Mouse (Mus musculus): Measurements from ENCODE around the gene Atf7ip. TPM values are rescaled to one million over a fixed set of nuclear protein-coding genes. Genes with fewer than 3 reads are reported as not detected.

The Atf7ip gene
- polyA plus RNA-seq, 1 experiment from 2014 or later, result 47.0 TPM

DNA sequence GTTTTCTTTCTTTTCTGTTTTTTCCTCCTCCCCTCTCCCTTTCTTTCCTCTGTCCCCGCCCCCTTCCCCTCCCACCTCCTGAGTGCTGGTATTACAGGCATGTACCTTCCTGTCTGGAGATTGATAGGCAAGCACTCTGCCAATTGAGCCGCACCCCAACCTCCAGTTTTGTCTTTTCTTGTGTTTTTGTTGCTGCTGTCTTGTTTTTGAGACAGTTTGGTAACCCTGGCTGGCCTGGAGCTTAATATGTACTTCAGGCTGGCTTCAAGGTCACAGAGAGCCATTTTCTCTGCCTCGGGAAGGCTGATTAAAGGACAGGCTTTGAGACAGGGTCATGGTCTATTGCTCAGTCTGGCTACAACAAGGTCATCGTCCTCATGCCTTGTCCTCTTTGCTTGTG, 18.8 kb downstream of the Atf7ip start:
- Histone ChIP-seq H3K36me3 (ENCODE audit: control insufficient read depth, insufficient read depth, low read length) (peaks cover 21% of the 10 kb centered on the region), H3K9ac (ENCODE audit: low read length) (no peak overlapping the region), H3K9me3 (ENCODE audit: control insufficient read depth, low read length) (0 out of 2 replicates have a peak, but pooled peaks cover 3% of the 10 kb centered on the region), H3K27ac (replicated peaks in 1 of 2; ENCODE audit: control insufficient read depth in 1 of 2, insufficient read depth in 1 of 2, low read depth in 2 of 2, low read length in 2 of 2) (peak overlapping the region; percentile 65 to 81), H3K4me3 (ENCODE audit: control insufficient read depth in 1 of 2, insufficient read depth in 1 of 2, low read depth in 1 of 2, low read length in 2 of 2) (no peak overlapping the region), H3K27me3 (ENCODE audit: control insufficient read depth, insufficient read depth, low read length) (no peaks in the 10 kb centered on the region), H3K4me1 (ENCODE audit: control insufficient read depth in 2 of 2, insufficient read depth in 2 of 2, low read length in 2 of 2) (peaks cover 9 to 28% of the 10 kb centered on the region in 2 experiments), H3K4me2 (ENCODE audit: low read length) (no peak overlapping the region)
- no peak for ATAC-seq (ENCODE audit: insufficient number of reproducible peaks, insufficient read depth, low FRiP score, low read depth)
- 58% methylated on average over 4 of the region's 4 CpGs for WGBS

DNA sequence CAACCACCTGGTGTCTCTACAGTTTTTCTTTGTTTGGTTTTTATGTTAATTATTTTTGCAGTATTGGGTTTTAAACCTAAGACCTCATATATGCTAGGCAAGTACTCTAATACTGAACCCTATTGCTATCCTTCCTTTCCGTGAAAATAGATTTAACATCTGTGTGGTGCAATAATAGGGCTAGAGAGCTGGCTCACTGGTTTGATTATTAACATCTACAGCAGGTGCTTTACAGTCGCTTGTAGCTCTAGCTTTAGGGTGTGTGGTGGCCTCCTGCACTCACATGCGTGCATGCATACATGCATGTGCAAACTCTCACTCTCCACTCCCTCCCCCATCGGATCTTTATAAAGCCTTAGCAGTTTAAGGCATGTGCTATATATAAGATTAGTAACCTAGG, 19.6 kb downstream of the Atf7ip start:
- peaks cover 9 to 31% of the 10 kb centered on the region in 2 experiments for H3K4me1 ChIP-seq (ENCODE audit: control insufficient read depth in 2 of 2, insufficient read depth in 2 of 2, low read length in 2 of 2)
- WGBS, result 94% methylated on average over 4 of the region's 4 CpGs
- no peak for ATAC-seq (ENCODE audit: insufficient number of reproducible peaks, insufficient read depth, low FRiP score, low read depth)
- no peaks in the 10 kb centered on the region for H3K27me3 ChIP-seq (ENCODE audit: control insufficient read depth, insufficient read depth, low read length)
- no peak overlapping the region for H3K9ac ChIP-seq (ENCODE audit: low read length)
- no peak overlapping the region for H3K4me2 ChIP-seq (ENCODE audit: low read length)
- H3K27ac ChIP-seq (replicated peaks in 1 of 2; ENCODE audit: control insufficient read depth in 1 of 2, insufficient read depth in 1 of 2, low read depth in 2 of 2, low read length in 2 of 2), result no peak overlapping the region
- H3K36me3 ChIP-seq (ENCODE audit: control insufficient read depth, insufficient read depth, low read length), result peaks cover 21% of the 10 kb centered on the region
- H3K9me3 ChIP-seq (ENCODE audit: control insufficient read depth, low read length), result 0 out of 2 replicates have a peak, but pooled peaks cover 3% of the 10 kb centered on the region
- H3K4me3 ChIP-seq (ENCODE audit: control insufficient read depth in 1 of 2, insufficient read depth in 1 of 2, low read depth in 1 of 2, low read length in 2 of 2), result no peak overlapping the region

DNA sequence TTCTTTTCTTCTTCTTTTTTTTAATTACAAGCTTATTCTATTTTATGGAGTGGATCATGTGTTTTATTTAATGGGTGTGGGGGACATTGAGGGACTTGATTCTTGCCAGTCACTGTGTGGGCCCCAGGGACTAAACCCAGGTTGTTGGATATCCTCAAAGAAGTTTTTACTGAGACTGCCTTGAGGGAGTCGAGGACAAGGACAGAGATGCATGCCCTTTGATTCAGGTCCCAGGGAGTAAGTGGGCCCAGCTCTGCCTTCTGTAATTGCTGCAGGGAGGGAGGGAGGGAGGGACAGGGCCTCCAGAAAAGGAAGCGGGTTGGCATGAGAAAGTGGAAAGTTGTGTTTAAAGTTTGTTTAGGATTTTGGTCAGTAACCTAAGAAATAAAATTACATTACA, 23.2 kb downstream of the Atf7ip start:
- 0 out of 2 replicates have a peak, but pooled peaks cover 3% of the 10 kb centered on the region for H3K9me3 ChIP-seq (ENCODE audit: control insufficient read depth, low read length)
- H3K4me2 ChIP-seq (ENCODE audit: low read length), result no peak overlapping the region
- peaks cover 12% of the 10 kb centered on the region for H3K36me3 ChIP-seq (ENCODE audit: control insufficient read depth, insufficient read depth, low read length)
- no peaks in the 10 kb centered on the region for H3K27me3 ChIP-seq (ENCODE audit: control insufficient read depth, insufficient read depth, low read length)
- ATAC-seq (ENCODE audit: insufficient number of reproducible peaks, insufficient read depth, low FRiP score, low read depth), result no peak
- no peak overlapping the region for H3K4me3 ChIP-seq (ENCODE audit: control insufficient read depth in 1 of 2, insufficient read depth in 1 of 2, low read depth in 1 of 2, low read length in 2 of 2)
- H3K27ac ChIP-seq (replicated peaks in 1 of 2; ENCODE audit: control insufficient read depth in 1 of 2, insufficient read depth in 1 of 2, low read depth in 2 of 2, low read length in 2 of 2), result peak overlapping the region in 1 of 2 experiments; percentile 55; a peak in 2 of 4 replicates
- peaks cover 15 to 39% of the 10 kb centered on the region in 2 experiments for H3K4me1 ChIP-seq (ENCODE audit: control insufficient read depth in 2 of 2, insufficient read depth in 2 of 2, low read length in 2 of 2)
- H3K9ac ChIP-seq (ENCODE audit: low read length), result 0 out of 2 replicates have a peak overlapping the region, but pooled peaks have one; percentile 21
- 25% methylated on average over 2 of the region's 2 CpGs for WGBS

DNA sequence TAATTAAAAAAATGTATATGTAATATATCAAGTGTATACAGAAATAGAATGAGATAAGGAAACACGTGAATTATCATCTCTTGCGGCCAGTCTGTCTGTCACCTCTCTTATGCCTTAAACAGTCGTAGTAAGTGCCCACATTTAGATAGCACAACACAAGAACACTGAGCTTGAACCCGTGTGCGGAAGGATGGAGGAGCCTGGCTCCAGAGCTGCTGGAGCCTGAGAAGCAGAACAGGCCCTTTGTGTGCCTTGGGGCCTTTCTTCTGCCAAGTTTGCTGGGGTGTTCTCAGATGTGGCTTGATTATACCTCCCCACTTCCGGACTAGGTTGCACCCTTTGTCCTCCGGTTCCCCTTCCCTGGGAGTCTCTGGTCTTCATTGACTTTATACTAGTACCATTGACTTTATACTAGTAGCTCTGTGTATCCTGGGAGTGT, 25.8 kb downstream of the Atf7ip start:
- 0 out of 2 replicates have a peak, but pooled peaks cover 3% of the 10 kb centered on the region for H3K9me3 ChIP-seq (ENCODE audit: control insufficient read depth, low read length)
- peak overlapping the region; percentile 54 for H3K4me2 ChIP-seq (ENCODE audit: low read length)
- H3K9ac ChIP-seq (ENCODE audit: low read length), result peak overlapping the region; percentile 59; the same call in 1 of the 2 replicates
- H3K36me3 ChIP-seq (ENCODE audit: control insufficient read depth, insufficient read depth, low read length), result 0 out of 2 replicates have a peak, but pooled peaks cover 3% of the 10 kb centered on the region
- H3K4me3 ChIP-seq (ENCODE audit: control insufficient read depth in 1 of 2, insufficient read depth in 1 of 2, low read depth in 1 of 2, low read length in 2 of 2), result no peak overlapping the region
- 12% methylated on average over 7 of the region's 7 CpGs for WGBS
- no peaks in the 10 kb centered on the region for H3K27me3 ChIP-seq (ENCODE audit: control insufficient read depth, insufficient read depth, low read length)
- peaks cover 13 to 47% of the 10 kb centered on the region in 2 experiments for H3K4me1 ChIP-seq (ENCODE audit: control insufficient read depth in 2 of 2, insufficient read depth in 2 of 2, low read length in 2 of 2)
- H3K27ac ChIP-seq (replicated peaks in 1 of 2; ENCODE audit: control insufficient read depth in 1 of 2, insufficient read depth in 1 of 2, low read depth in 2 of 2, low read length in 2 of 2), result peak overlapping the region; percentile 93 to 95
- peak; percentile 65; the same call in 1 of the 2 replicates for ATAC-seq (ENCODE audit: insufficient number of reproducible peaks, insufficient read depth, low FRiP score, low read depth)

DNA sequence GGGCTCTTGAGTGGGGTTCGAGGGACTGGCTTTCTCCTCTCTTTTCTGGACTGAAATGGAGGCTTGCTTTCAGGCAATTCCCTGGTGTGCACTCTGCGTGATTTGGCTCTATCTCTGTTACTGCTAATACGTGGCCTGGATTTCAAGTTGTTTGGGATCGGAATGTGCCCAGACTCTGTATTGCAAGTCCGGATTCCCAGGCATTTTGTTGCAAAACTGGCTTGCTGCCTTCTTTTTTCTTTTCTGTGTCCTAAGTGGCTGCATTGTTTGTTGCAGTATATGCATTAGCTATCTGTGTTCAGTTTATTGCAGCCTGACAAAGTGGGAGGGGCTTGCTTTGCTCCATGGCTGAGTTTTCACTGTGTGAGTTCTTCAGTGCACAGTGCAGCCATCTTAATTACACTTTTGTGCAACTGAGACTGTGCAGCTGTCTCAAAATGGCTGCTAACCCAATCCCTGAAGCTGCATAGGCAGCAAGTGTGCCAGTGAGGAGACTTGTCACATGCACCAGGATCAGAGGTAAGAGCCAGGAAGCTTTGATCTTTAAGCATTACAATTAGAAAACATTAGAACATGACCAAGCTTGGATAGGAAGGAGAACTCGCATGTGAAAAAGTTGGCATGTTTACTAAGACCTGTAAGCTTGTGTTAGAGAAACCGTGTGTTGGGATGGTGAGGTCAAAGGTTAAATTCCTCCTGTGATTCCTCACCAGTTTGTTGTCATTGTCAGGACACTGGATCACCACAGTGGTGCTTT, 26.7 kb downstream of the Atf7ip start:
- H3K36me3 ChIP-seq (ENCODE audit: control insufficient read depth, insufficient read depth, low read length), result peaks cover 8% of the 10 kb centered on the region
- H3K27ac ChIP-seq (replicated peaks in 1 of 2; ENCODE audit: control insufficient read depth in 1 of 2, insufficient read depth in 1 of 2, low read depth in 2 of 2, low read length in 2 of 2), result peak overlapping the region; percentile 86 to 95
- ATAC-seq (ENCODE audit: insufficient number of reproducible peaks, insufficient read depth, low FRiP score, low read depth), result peak; percentile 88
- H3K9ac ChIP-seq (ENCODE audit: low read length), result peak overlapping the region; percentile 31; the same call in 1 of the 2 replicates
- H3K4me2 ChIP-seq (ENCODE audit: low read length), result peak overlapping the region; percentile 54
- H3K4me1 ChIP-seq (ENCODE audit: control insufficient read depth in 2 of 2, insufficient read depth in 2 of 2, low read length in 2 of 2), result peaks cover 13 to 47% of the 10 kb centered on the region in 2 experiments
- no peaks in the 10 kb centered on the region for H3K9me3 ChIP-seq (ENCODE audit: control insufficient read depth, low read length)
- H3K27me3 ChIP-seq (ENCODE audit: control insufficient read depth, insufficient read depth, low read length), result no peaks in the 10 kb centered on the region
- WGBS, result 14% methylated on average over 7 of the region's 7 CpGs
- peak overlapping the region; percentile 3 to 16; a peak in 3 of 4 replicates for H3K4me3 ChIP-seq (ENCODE audit: control insufficient read depth in 1 of 2, insufficient read depth in 1 of 2, low read depth in 1 of 2, low read length in 2 of 2)

DNA sequence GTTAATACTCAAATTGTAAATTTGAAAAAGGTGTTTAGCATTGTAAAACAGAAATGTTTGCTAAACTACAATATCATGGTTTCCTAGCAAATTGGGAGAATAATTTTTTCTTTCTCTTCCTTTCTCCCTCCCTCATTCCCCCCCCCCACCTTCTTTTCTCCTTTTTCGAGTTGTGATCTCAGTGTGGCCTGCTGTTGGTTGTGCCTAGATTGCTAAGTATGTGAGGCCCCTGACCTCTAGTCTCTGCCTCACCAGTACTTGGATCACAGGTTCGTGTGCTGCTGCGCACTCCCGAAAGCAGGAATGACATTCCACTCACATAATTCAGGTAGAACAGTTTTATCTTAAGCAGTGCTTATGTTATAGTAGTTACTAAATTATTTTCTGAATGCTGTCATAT, 27.8 kb downstream of the Atf7ip start:
- ATAC-seq (ENCODE audit: insufficient number of reproducible peaks, insufficient read depth, low FRiP score, low read depth), result no peak
- 42% methylated on average over 4 of the region's 4 CpGs for WGBS
- H3K4me3 ChIP-seq (ENCODE audit: control insufficient read depth in 1 of 2, insufficient read depth in 1 of 2, low read depth in 1 of 2, low read length in 2 of 2), result peak overlapping the region in 1 of 2 experiments; percentile 19; a peak in 1 of 4 replicates
- peaks cover 16% of the 10 kb centered on the region for H3K36me3 ChIP-seq (ENCODE audit: control insufficient read depth, insufficient read depth, low read length)
- no peaks in the 10 kb centered on the region for H3K9me3 ChIP-seq (ENCODE audit: control insufficient read depth, low read length)
- H3K9ac ChIP-seq (ENCODE audit: low read length), result peak overlapping the region; percentile 11; the same call in 1 of the 2 replicates
- peak overlapping the region; percentile 54 for H3K4me2 ChIP-seq (ENCODE audit: low read length)
- H3K27ac ChIP-seq (replicated peaks in 1 of 2; ENCODE audit: control insufficient read depth in 1 of 2, insufficient read depth in 1 of 2, low read depth in 2 of 2, low read length in 2 of 2), result no peak overlapping the region; a peak in 1 of 4 replicates
- no peaks in the 10 kb centered on the region for H3K27me3 ChIP-seq (ENCODE audit: control insufficient read depth, insufficient read depth, low read length)
- peaks cover 13 to 47% of the 10 kb centered on the region in 2 experiments for H3K4me1 ChIP-seq (ENCODE audit: control insufficient read depth in 2 of 2, insufficient read depth in 2 of 2, low read length in 2 of 2)

DNA sequence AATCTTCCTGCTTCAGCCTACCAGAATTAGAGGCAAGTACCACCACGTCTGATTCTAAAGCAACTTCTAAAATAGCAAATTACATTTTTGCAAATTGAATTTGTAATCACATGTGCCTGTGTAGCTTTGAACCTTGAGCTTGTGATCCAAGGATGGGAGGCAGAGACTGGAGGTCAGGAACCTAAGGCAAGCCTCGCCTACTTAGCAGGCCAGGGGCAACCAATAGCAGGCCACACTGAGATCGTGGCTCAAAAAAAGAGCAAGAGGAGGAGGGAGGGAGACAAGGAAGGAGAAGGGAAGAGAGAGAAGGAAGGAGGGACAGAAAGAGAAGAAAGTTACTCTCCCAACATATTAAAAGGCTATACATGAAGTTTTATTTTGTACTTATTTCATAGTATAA, 28.5 kb downstream of the Atf7ip start:
- Histone ChIP-seq H3K4me3 (ENCODE audit: control insufficient read depth in 1 of 2, insufficient read depth in 1 of 2, low read depth in 1 of 2, low read length in 2 of 2) (no peak overlapping the region), H3K9me3 (ENCODE audit: control insufficient read depth, low read length) (no peaks in the 10 kb centered on the region), H3K4me1 (ENCODE audit: control insufficient read depth in 2 of 2, insufficient read depth in 2 of 2, low read length in 2 of 2) (peaks cover 11 to 43% of the 10 kb centered on the region in 2 experiments), H3K36me3 (ENCODE audit: control insufficient read depth, insufficient read depth, low read length) (peaks cover 21% of the 10 kb centered on the region), H3K9ac (ENCODE audit: low read length) (no peak overlapping the region), H3K27me3 (ENCODE audit: control insufficient read depth, insufficient read depth, low read length) (no peaks in the 10 kb centered on the region), H3K4me2 (ENCODE audit: low read length) (peak overlapping the region; percentile 59; the same call in 1 of the 2 replicates), H3K27ac (replicated peaks in 1 of 2; ENCODE audit: control insufficient read depth in 1 of 2, insufficient read depth in 1 of 2, low read depth in 2 of 2, low read length in 2 of 2) (peak overlapping the region; percentile 24 to 61; a peak in 3 of 4 replicates)
- ATAC-seq (ENCODE audit: insufficient number of reproducible peaks, insufficient read depth, low FRiP score, low read depth), result no peak
- WGBS, result 46% methylated on average over 3 of the region's 3 CpGs

Measured in heart, embryonic 14.5 days (tissue).